Mouse (Mus musculus) heart, postnatal 14 days (tissue): ENCODE data around the gene Klf11. TPM values are rescaled to one million over a fixed set of nuclear protein-coding genes. Genes with fewer than 3 reads are reported as not detected.
"Not testable (repeated sequence)": the region's sequence is repeated elsewhere in the genome, so short reads cannot be mapped to it uniquely, and the experiment has no call there.

Experiments
- DNase-seq, 2 experiments: peaks; one replicate each; pipeline ENCODE4 v3.0.0; 2021 to 2022
- intact Hi-C: fragments of 180-260 bp; cut with DNase I; formaldehyde crosslinking; loops from one replicate; pipeline ENCODE4 v1.15.1; 2025
- long read RNA-seq, 2 experiments: library from polyadenylated mRNA; stranded (forward); transcript quantifications; one replicate each; pipeline ENCODE4 v2.0.0; 2021
- total RNA-seq, 2 experiments: library from RNA; stranded (reverse); gene quantifications; 2 replicates each; pipeline ENCODE4 v1.2.3; 2021

Klf11 gene
- total RNA-seq: 10 to 100 TPM; 17.5 to 19.5 TPM
- long read RNA-seq, experiment 1, full-length matches to known transcripts: 23 of 31 reads
- long read RNA-seq, experiment 1, partial matches to known transcripts: 3 of 31 reads
- long read RNA-seq, experiment 1, other reads (novel, unspliced or antisense): 5 of 31 reads
- long read RNA-seq, experiment 2, full-length matches to known transcripts: 21 of 25 reads
- long read RNA-seq, experiment 2, partial matches to known transcripts: 2 of 25 reads
- long read RNA-seq, experiment 2, other reads (novel, unspliced or antisense): 2 of 25 reads

DNA sequence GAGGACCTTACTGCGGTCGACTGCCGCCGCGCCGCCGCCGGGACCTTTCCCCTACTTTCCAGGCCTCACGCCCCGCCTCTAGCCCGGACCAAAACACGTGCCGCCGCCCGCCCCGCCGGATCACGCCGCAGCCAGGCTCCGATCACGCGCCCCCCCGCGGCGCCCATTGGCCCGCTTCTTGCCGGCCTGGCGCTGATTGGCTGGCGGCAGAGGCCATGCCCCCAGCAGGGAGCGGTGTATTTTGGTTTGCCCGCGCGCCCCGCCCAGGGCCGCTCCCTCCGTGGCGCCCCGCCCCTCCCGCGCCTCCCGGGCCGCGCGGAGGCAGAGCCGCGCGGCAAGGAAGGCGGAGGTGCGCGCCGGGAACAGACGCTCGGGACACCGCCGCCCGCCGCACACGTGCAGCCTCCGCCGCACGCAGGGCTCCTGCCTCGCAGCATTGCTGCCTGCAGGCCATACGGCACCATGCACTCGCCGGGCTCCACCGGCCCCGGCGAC, at the start of gene Klf11:
Gene Klf11 (plus strand): TSS at position 212 of the 495 bp plus-strand sequence.
- intact Hi-C loops: no loop called here
- peak; percentile 99 to 100 for DNase-seq

DNA sequence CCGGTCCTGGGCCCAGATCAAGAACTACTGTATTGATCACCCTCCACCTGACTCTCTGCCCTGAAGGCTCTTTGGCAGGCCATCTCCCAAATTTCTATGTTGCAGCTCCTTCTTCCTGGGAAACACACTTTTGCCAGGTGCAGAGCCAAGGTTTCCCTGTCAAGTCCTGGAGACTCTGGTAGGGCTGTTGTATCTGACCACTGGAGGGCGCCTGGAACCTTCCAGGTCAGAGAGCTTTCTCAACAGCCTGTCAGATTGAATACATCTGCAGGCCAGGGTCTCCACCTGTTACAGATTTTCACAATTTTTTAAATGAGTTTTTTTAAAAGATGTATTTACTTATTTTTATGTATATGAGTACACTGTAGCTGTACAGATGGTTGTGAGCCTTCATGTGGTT, 47.8 kb upstream of the Klf11 start:
- intact Hi-C loops: loop anchor here (1.0 to 5.0 kb wide), 2 partner anchors 79 to 94 kb away; partner anchors contain the start of gene Cys1
- DNase-seq: peak; percentile 80 to 89

DNA sequence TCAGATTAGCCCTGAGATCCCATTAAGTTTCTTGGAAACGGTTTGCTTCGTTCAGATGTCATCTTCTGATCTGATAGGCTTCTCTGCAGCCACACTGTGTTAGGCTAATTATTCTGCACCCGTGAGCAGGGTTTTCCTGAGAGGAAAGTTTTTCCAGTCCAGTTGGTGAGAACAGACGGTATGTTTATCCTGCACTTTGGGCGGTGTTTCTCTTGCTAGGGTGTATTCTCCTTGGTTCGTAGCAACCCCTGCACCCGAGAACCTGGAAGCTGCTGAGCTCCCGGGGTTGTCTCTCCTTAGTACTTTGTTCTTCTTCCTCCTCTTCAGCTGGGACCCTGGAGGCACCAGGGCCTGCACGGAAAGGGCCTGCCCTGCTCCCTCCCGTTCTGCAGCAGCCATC, 44.9 kb upstream of the Klf11 start:
- no peak for DNase-seq
- intact Hi-C loops: no loop called here

DNA sequence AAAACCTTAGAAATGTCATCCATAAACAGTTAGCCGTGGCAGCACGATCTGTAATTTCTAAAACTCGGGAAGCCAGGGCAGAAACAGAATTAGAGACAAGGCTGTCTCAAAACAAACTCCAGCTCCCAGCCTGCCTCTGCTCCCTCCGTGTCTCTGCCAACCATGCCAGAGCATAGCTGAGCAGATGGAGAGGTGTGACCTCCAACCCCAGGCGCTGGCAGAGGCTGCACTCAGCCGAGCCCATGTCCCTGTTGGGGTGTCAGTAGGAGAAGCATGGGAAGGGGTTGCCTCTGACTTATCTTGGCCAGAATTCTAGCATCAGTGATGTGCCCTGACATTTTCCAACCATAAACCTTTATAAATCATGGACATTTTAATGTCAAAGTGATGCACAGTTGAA, 38.5 kb upstream of the Klf11 start:
- intact Hi-C loops: no loop called here
- DNase-seq: no peak

DNA sequence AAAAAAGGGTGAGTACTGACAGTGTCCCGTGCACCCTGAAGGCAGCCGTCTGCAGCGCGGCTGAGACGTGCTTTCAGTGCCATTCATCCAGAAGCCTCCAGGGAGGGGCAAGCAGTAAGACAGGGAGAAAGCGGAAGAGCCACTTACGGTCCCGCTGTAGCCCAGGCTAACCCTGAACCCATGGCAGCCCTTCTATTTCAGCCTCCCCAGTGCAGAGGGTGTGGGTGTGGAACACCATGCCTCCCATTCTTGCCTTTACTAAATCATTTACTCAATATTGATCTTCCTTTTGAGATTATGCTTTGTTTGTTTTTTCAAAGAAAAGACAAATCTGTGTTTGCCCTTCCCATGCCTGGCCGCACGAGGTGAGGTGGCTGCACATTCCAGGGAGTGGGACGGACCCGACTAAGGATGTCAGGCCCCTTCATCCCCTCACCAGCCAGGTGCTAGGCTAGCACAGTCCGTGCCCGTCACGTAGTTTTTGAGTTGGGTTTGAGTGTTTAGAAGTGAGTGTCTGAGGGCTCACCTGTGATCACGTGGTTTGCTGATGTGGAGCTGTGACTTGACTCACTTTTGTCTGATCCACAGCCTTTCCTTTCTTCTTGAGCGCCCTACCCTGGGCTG, 36.5 kb upstream of the Klf11 start:
- intact Hi-C loops: no loop called here
- DNase-seq: no peak

DNA sequence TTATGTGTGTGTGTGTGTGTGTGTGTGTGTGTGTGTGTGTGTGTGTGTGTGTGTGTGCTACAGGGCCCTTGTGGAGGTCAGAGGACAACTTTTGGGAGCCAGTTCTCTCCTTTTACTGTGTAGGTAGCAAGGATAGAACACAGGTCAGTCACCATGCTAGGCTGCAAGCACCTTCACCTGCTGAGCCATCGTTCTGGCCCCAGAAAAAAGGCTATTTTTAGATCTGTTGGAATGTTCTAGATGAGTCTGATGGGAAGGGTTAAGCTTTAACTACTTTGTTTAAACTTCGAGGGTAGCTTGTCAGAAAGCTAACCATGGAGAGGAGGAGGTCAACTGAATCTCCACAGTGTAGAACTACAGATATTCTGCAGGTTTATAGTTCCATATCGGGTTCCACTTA, 35.9 kb upstream of the Klf11 start:
- intact Hi-C loops: no loop called here
- DNase-seq: no peak

DNA sequence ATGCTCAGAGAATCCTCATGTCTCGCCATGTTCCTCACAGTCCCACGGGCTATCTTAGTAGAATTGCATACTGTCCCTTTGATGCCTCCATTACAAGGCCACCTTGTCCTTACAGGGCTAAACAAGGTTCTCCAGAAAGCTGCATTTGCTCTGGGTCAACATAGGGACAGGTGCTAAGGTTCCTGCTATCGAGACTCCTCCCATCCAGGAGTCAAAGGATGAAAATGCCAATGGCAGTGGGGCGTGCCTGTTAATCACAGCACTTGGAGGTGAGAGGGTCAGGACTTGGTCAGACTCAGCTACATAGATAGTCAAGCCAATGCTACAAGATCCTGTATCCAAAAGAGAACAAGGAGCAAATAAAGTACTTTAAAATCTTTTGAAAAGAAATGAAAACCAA, 31.6 kb upstream of the Klf11 start:
- intact Hi-C loops: no loop called here
- DNase-seq: no peak

DNA sequence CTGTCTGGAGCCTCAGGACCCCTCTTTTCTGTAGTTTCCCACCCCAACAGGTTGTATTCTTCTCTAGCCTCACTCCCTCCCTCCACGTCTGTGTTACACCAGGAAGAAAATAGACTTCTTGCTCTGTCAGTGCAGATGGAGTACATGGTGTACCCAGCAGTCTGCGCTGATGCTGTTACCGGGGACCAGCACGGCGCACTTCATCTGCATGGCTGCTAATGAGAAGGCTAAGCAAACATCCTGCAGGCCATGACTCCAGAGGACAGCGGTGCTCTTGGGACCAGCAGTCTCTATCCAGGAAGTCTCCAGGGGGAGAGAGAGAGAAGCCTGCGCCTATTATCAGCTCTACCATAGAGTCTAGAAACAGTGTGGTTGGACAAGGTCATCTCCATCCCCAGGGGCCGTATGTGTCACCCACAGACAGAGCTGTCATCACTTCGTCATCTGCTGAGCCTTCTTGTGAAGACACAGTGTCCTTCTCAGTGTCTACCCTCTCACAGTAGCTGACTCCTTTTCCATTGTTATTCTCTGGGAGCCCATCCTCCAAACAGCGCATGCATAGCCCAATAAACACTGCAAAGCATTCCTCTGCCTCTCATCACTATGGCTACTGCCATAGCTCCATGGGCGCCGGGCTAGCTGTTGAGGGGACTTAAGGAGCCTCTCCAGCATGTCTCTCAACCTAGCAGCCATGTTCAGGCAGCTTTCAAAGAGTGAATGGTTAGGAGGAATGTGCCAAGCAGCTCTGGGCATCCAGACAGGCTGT, 27.4 kb upstream of the Klf11 start:
- intact Hi-C loops: no loop called here
- DNase-seq: no peak

DNA sequence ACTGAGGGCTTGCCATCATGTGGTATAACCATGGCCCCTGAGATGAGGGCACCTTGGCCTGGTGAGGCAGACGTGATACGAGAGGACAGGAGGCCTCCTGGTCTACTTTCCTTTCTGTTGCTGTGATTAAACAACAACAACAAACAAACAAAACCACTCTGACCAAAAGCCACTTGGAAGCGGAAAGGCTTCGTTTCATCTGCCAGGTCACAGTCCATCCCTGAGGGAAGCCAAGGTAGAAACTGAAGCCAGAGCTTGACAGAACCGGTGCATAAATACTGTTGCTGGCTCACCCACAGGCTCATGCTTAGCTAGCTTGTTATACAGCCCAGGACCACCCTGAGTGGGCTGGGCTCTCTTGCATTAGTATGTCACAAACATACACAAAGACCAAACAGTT, 24.7 kb upstream of the Klf11 start:
- intact Hi-C loops: no loop called here
- DNase-seq: no peak

DNA sequence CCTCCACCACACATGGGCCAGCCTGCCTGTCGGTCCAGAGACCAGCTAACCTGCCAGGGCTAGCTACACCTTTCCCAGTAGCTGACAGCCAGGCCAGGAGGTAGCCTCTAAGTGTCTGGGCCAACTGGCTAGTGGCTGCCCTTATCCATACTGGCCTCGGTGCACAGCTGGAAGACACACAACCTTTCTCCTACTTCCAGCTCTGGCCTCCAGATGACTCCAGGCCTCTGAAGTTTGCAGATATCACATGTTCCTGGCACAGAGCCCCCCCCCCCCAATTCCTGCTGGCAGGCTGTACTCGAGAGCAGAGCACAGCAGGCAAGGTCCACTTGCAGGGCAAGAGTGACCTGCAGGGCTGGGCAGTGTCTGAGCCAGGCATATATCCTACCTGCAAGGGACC, 23.9 kb upstream of the Klf11 start:
- intact Hi-C loops: no loop called here
- peak in 1 of 2 experiments; percentile 31 for DNase-seq

DNA sequence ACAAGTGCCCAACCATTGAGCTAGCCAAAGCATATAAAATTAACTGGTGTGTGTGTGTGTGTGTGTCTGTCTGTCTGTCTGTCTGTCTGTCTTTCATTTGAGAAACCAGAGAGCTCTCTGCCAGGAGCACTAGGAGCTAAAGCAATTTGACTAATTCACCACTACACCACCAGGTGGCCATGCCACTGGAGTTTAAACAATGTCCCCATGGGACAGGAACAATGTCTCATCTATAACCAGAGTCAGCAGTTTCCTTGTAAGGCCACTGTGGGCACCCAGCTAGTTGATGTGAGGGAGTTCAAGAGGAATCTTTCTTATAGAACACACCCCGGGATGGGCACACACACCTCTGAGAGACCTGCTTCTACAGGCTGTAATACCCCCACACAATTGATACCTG, 20.9 kb upstream of the Klf11 start:
- peak; percentile 45 to 68 for DNase-seq
- intact Hi-C loops: loop anchor here (1.0 to 5.0 kb wide), 3 partner anchors 27 to 67 kb away; no protein-coding TSS in a partner anchor

DNA sequence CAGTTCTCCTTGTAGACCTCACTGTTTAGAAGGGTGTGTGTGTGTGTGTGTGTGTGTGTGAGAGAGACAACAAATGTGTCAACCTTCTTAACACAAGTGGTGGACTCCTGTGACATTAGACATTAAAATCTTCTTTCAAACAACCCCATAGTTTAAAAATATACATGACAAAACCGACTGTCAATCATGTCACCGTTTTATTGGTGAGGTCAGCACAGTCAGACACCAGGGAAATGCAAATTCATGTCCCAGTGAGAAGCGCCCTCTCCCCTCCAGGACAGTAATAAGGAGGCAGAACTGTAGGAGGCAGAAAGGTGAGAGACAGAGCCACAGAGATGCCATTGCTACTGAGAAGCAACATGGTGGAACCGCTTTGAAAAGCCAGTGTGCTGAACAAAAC, 18.7 kb upstream of the Klf11 start:
- no peak for DNase-seq
- intact Hi-C loops: loop anchor here (5.0 kb wide), 1 partner anchor 45 kb away; no protein-coding TSS in a partner anchor

DNA sequence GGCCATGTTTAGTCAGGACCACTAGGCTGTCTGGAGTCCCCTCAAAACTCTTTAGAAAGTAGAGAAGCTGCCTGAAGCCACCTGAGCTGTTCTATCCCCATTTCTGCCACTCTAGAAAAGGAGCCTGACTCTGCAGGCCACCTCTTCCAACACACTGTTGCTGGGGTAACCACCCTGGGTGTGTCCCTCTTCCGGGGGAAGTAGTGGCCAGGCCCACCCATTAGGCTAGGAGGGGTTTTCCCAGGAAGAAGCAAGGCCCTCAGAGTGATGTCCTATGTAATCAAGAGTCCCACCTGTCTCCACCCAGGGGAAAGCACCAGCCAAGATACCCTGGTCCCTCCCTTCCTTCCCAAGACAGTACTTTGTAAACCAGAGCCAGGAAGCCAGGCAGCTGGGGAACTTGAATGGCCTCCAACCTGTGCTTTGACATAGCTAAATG, 17.3 kb upstream of the Klf11 start:
- intact Hi-C loops: loop anchor here (5.0 kb wide), 1 partner anchor 44 kb away; no protein-coding TSS in a partner anchor
- peak; percentile 41 to 63 for DNase-seq

DNA sequence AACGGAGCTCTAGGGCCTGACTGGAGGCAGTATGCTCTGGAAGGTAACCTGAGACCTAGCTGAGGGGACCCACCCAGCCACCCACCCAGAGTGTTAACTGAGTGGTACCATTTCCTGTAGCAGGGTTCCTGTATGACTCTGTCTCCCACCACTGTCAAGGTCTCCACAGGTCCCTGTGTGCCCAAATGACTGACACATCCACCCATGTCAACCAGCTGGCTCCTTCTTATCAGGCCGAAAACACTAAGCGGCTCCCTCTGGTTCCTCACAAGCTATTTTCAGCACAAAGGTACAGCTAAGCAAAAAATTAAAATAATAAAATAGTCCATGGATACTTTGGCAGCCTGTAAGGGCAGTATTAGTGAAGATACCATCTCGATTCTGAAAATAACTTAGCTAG, 16.9 kb upstream of the Klf11 start:
- intact Hi-C loops: loop anchor here (5.0 kb wide), 1 partner anchor 43 kb away; no protein-coding TSS in a partner anchor
- DNase-seq: no peak

DNA sequence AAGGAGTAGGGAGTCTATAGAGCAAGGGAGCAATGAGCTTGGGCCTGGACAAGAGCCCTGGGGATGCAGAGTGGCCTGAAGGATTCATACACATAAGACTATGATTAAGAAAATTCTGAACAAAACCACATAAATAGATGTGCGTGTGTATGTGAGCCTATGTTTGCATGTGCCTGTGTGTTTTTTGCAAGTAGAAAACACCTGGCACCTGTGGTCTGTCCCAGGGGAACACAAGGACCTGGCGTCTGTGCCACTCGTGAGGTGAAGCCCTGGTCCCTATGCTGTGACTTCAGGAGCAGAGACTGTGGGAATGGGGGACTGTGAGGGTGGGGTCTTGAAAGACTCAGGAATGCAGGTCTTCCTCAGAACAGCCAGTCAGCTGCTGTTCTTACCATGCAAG, 16.4 kb upstream of the Klf11 start:
- no peak for DNase-seq
- intact Hi-C loops: loop anchor here (5.0 kb wide), 1 partner anchor 43 kb away; no protein-coding TSS in a partner anchor

DNA sequence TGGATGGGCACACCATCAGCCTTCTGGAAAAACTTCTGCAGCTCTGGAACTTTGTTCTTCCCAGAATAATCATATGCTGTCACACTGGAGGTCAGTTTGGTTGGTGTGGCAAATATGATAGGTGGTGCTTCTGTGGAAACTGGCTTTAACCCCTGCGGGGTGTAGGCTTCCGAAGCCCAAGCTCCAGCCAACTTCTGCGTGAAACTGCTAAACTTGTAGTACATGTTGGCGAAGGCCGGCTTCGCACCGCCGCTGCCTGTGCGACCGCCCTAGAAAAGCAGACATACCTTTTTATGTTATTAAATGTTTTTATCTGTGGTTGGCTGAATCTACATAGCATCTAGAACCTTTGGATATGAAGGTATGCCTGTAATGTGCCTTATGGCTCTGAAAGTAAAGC, 12.3 kb upstream of the Klf11 start:
- DNase-seq, intact Hi-C loops: not testable (repeated sequence)

DNA sequence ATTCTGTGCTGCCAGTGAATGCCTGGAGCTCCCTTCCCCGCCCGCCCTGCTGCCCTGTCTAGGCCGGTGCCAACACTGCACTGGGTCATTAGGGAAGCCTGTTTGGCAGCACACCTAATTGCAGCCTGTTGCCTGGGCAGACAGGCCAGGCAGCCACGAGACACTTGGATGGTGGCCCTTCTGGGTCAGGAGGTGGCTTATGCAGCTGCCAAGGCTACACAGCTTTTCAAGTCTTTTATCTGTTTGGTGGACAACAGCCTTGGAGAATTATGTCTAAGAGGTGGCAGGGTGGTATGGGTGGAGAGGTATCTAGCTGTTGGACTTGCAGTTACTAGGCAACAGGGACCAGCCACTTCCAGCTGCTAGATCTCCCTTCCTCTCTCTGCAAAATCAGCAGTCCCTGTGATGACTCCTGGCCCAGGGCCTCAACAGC, 8.7 kb upstream of the Klf11 start:
- intact Hi-C loops: no loop called here
- DNase-seq: peak; percentile 78 to 86

DNA sequence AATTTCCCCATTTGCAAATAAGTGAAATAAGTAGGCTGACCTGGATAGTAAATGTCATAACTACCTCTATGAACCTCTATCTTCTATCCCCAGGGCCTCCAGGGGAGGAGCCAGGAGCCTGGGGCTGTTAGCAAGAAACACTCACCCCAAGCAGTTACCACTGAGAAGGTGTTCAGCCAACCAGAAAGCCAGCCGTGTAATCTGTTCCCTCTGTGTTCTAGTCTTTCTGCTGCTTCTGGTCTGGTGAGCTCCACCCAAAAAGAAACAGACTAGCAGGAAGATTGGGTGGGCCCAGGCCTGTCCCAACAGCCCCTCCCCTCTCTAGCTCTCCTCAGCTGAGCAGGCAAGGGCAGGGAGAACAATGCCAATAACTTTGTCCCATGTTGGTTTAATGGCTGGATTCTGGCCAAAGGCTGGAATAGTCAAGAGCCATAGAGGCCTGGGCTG, 6.9 kb upstream of the Klf11 start:
- DNase-seq: peak in 1 of 2 experiments; percentile 55

DNA sequence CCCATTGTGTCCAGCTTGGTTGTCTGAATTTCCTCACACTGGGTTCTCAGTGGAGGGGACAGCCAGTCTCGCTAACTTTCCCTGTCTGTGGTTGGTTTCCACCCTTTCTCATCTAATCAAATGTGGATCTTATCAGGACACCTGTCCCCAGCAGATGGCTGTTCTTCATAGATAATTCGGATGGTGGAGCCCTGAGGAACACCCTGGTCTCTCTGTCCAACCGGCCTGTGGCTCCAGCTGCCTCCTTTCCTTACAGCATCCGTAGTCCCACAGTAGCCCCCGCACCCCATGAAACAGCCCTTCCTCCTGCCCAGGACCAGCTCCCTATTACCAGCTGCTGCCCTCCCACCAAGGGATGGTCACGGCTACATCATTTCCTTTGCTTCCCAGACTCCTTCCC, 5.2 kb upstream of the Klf11 start:
- intact Hi-C loops: no loop called here
- DNase-seq: no peak

More for the DNA sequence above, 6.9 kb upstream of the Klf11 start:
- intact Hi-C loops: no loop called here

DNA sequence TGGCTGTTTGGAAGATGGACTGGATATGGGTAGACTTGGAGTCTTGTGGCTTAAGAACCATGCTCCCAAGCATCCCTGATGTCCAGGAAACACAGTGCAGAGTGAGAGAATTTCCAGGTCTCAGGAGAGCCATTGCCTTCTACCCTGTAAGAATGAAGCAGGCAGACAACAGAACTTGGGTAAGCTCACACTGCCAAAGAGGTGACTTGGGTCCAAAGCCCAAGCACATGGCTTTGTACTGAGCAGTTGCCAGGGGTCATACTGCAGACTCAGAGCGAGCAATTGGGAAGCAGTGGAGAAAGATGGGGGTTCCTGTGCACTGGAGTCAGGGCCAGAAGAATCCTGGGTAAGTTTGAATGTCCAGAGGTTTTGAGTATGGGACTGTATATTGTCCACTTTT, 3.0 kb upstream of the Klf11 start:
- no peak for DNase-seq
- intact Hi-C loops: no loop called here
